Mouse (Mus musculus) stomach, embryonic 14.5 days (tissue): Measurements from ENCODE around the gene Crispld2. TPM values are rescaled to one million over a fixed set of nuclear protein-coding genes. Genes with fewer than 3 reads are reported as not detected.
A peak's percentile ranks its signal among the peaks of the same experiment; 100 is the strongest.

Source experiments
- ATAC-seq: fragments of 200-750 bp; cut with Nextera tagmentation; 2 replicates; pipeline ENCODE4 v1.8.0; 2017; ENCODE audit warnings: low read depth, moderate TSS enrichment; ENCODE audit not compliant: insufficient number of reproducible peaks, insufficient read depth, low FRiP score
- H3K27ac ChIP-seq: fragments of 300-500 bp; sonication (generic); 2 replicates; pipeline ENCODE4 v1.5.1; 2014; ENCODE audit warnings: mild to moderate bottlenecking, low read length, moderate library complexity, mixed read lengths
- H3K27me3 ChIP-seq: fragments of 300-500 bp; sonication (generic); 2 replicates; pipeline ENCODE4 v1.6.1; 2014; ENCODE audit warnings: low read length, control low read depth, mixed read lengths; ENCODE audit not compliant: control insufficient read depth, insufficient read depth
- H3K36me3 ChIP-seq: fragments of 300-500 bp; sonication (generic); 2 replicates; pipeline ENCODE4 v1.6.1; 2014; ENCODE audit warnings: mild to moderate bottlenecking, control low read depth, low read length, moderate library complexity, mixed read lengths; ENCODE audit not compliant: control insufficient read depth, insufficient read depth
- H3K4me1 ChIP-seq: fragments of 300-500 bp; sonication (generic); 2 replicates; pipeline ENCODE4 v1.6.1; 2014; ENCODE audit warnings: low read length, control low read depth, mixed read lengths; ENCODE audit not compliant: control insufficient read depth, insufficient read depth
- H3K4me2 ChIP-seq: fragments of 300-500 bp; sonication (generic); replicated peaks from 2 replicates; pipeline ENCODE4 v1.6.1; 2014; ENCODE audit warnings: low read depth, low read length, control low read depth
- H3K4me3 ChIP-seq: fragments of 300-500 bp; sonication (generic); 2 replicates; pipeline ENCODE4 v1.5.1; 2014; ENCODE audit warnings: low read depth, low read length, control low read depth
- H3K9ac ChIP-seq: fragments of 300-500 bp; sonication (generic); replicated peaks from 2 replicates; pipeline ENCODE4 v1.6.1; 2014; ENCODE audit warnings: low read depth, mild to moderate bottlenecking, control low read depth, low read length, moderate library complexity, mixed read lengths
- H3K9me3 ChIP-seq: fragments of 300-500 bp; sonication (generic); 2 replicates; pipeline ENCODE4 v1.6.1; 2016; ENCODE audit warnings: low read depth, low read length, control low read depth; ENCODE audit not compliant: control insufficient read depth
- WGBS: fragments of 180-500 bp; shearing (Covaris S2); extraction: QIAGEN DNeasy Blood & Tissue Kit; methylation state at CpG from one replicate; pipeline ENCODE4 v1.1.7; 2014; 5-methylcytosine and 5-hydroxymethylcytosine counted together
- polyA plus RNA-seq: library from polyadenylated mRNA; unstranded; fragments of >200 nt; fragmentation: Nextera tagmentation; extraction: Ambion mirVana; gene quantifications from 2 replicates; pipeline ENCODE4 v1.2.1, GENCODE M21; 2014

The Crispld2 gene
- polyA plus RNA-seq, 1 experiment from 2014 or later = 29.1 TPM

GRCm38 (mm10) chr8:120004154-120004702 lies 12.0 kb downstream of the Crispld2 start:
- Histone ChIP-seq H3K9ac (no peak overlapping the region), H3K4me3 (no peak overlapping the region), H3K9me3 (no peaks in the 10 kb centered on the region), H3K36me3 (no peaks in the 10 kb centered on the region), H3K27me3 (no peaks in the 10 kb centered on the region), H3K4me1 (peaks cover 33% of the 10 kb centered on the region), H3K4me2 (no peak overlapping the region), H3K27ac (peak overlapping the region; percentile 92)
- ATAC-seq = peak; percentile 73; the same call in 1 of the 2 replicates
- WGBS = 13% methylated on average over 14 of the region's 14 CpGs

- WGBS = 16% methylated on average over 2 of the region's 2 CpGs
- H3K4me2 ChIP-seq = no peak overlapping the region
- H3K4me1 ChIP-seq = peaks cover 33% of the 10 kb centered on the region
These were observed 12.6 kb downstream of the Crispld2 start for GRCm38 (mm10) chr8:120004705-120005381.

DNA sequence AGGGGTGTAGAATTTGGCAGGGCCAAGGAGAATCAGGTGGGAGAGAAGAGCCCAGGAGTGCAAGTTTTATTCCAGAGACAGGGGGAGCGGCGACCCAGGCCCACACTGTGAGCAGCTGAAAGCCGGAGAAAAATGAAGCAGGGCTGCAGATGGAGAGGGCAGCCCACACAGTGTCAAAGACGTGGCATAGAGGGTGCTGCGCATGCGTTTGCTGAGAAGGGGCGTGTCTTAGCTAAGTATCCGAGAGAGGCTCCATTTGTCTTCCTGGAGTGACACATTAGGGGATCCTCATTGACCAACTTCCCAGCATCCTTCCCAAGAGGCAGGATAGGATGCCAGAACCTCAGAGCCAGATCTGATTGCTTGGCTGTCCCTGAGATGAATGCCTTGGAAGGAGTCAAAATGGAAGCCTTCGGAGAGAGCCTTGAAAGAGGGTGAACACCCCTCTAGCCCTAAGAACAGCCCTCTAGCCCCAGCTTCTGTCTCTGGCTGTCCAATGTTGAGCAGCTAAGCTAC lies 14.5 kb downstream of the Crispld2 start:
- H3K27ac ChIP-seq = no peak overlapping the region
- no peak overlapping the region for H3K4me2 ChIP-seq
- 25% methylated on average over 9 of the region's 9 CpGs for WGBS
- no peak overlapping the region for H3K4me3 ChIP-seq
- no peak overlapping the region for H3K9ac ChIP-seq
- no peaks in the 10 kb centered on the region for H3K36me3 ChIP-seq
- ATAC-seq = no peak
- H3K27me3 ChIP-seq = no peaks in the 10 kb centered on the region
- no peaks in the 10 kb centered on the region for H3K9me3 ChIP-seq
- H3K4me1 ChIP-seq = peaks cover 22% of the 10 kb centered on the region

More at GRCm38 (mm10) chr8:120004705-120005381, 12.6 kb downstream of the Crispld2 start:
- Histone ChIP-seq H3K27ac (peak overlapping the region; percentile 92), H3K36me3 (no peaks in the 10 kb centered on the region), H3K9ac (no peak overlapping the region), H3K27me3 (no peaks in the 10 kb centered on the region), H3K4me3 (no peak overlapping the region), H3K9me3 (no peaks in the 10 kb centered on the region)
- 0 out of 2 replicates have a peak, but pooled peaks have one; percentile 1 for ATAC-seq

DNA sequence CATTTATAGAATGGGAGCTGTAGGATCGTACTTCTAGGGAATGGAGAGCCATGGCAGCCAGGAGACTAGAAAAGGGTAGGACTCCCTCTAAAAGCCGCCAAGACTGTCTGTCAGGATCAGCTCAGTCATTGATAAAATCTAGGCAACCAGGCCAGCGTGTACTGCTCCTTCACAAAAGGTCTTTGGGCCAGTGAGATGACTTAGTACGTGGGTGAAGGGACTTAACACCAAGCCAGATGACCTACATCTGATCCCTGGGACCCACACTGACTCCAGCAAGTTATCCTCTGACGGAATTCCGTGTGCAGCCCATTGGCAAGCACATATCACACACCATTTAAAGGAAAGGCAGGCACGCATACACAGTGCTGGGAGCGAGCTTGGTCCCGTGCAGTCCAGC lies 14.9 kb downstream of the Crispld2 start:
- H3K27ac ChIP-seq = no peak overlapping the region
- H3K27me3 ChIP-seq = no peaks in the 10 kb centered on the region
- no peaks in the 10 kb centered on the region for H3K9me3 ChIP-seq
- WGBS = 82% methylated on average over 9 of the region's 9 CpGs
- peaks cover 22% of the 10 kb centered on the region for H3K4me1 ChIP-seq
- no peak for ATAC-seq
- H3K9ac ChIP-seq = no peak overlapping the region
- no peaks in the 10 kb centered on the region for H3K36me3 ChIP-seq
- H3K4me2 ChIP-seq = no peak overlapping the region
- no peak overlapping the region for H3K4me3 ChIP-seq

DNA sequence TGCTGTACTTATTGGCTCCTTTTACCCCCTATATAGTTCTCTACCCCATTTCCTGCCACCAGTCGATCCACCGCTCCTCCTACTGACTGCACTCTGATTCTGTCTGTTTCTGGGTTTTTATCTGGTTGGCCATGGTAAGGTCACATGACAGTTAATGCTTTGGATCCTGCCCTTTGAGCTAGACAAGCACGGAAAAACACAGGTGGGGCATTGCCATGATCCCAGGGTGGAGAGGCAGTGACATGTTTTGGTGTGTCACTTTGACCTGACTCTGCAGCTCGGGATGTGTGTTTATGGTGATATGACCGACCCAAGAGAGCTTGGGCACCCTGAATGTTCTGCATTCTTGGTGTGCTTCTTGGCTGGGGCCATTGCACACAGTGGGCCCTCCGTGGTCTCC lies 17.0 kb downstream of the Crispld2 start:
- 74% methylated on average over 6 of the region's 6 CpGs for WGBS
- Histone ChIP-seq H3K4me2 (no peak overlapping the region), H3K9me3 (no peaks in the 10 kb centered on the region), H3K27me3 (no peaks in the 10 kb centered on the region), H3K27ac (no peak overlapping the region), H3K4me3 (no peak overlapping the region), H3K4me1 (peaks cover 24% of the 10 kb centered on the region), H3K36me3 (no peaks in the 10 kb centered on the region; the same call in 1 of the 2 replicates), H3K9ac (no peak overlapping the region)
- no peak for ATAC-seq

GRCm38 (mm10) chr8:120012491-120012890 lies 20.3 kb downstream of the Crispld2 start:
- Histone ChIP-seq H3K9me3 (no peaks in the 10 kb centered on the region), H3K9ac (no peak overlapping the region), H3K27ac (no peak overlapping the region), H3K4me1 (peaks cover 14% of the 10 kb centered on the region), H3K27me3 (no peaks in the 10 kb centered on the region), H3K4me3 (no peak overlapping the region), H3K36me3 (peaks cover 2% of the 10 kb centered on the region; the same call in 1 of the 2 replicates), H3K4me2 (no peak overlapping the region)
- no peak for ATAC-seq
- WGBS = 80% methylated on average over 8 of the region's 8 CpGs

GRCm38 (mm10) chr8:120012927-120013326 lies 20.7 kb downstream of the Crispld2 start:
- 36% methylated on average over 9 of the region's 9 CpGs for WGBS
- H3K36me3 ChIP-seq = peaks cover 4% of the 10 kb centered on the region; the same call in 1 of the 2 replicates
- peaks cover 14% of the 10 kb centered on the region for H3K4me1 ChIP-seq
- no peaks in the 10 kb centered on the region for H3K9me3 ChIP-seq
- peak; percentile 25; the same call in 1 of the 2 replicates for ATAC-seq
- no peak overlapping the region for H3K4me2 ChIP-seq
- no peak overlapping the region for H3K9ac ChIP-seq
- no peak overlapping the region for H3K27ac ChIP-seq
- no peak overlapping the region for H3K4me3 ChIP-seq
- no peaks in the 10 kb centered on the region for H3K27me3 ChIP-seq

DNA sequence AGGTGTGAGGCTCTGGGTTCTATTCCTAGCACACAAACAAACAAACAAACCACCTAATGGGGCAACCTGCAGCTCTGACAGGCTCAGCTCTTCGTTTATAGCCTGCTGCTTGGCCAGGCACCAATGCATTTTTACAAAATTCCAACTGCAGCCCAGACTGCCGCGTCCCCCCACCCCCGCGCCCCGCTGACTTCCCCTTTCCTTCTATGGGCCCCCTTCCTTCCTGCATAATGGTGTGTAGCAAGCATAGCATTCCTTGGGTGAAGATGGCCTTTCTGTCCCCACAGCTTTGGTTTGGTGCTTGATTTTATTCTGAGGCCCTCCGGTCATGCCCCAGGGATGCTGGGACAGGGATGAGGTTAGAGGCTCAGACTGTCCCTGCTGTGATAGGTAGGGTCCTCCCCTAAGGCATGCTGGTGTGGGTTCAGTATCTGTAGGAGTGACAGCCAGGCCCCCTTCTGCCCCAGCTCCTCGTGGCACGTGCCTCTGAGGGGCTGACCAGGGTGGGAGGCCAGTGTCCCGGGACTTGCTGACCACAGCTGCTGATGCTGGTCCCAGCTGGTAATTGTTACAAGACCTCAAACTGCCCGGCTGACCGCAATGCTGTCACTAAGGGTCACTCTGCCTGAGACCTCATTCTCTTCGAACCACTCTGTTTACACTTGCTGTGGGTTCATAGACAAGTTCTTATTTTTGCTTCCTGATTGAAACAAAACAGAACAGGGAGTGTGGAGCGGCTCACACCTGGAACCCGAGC lies 22.2 kb downstream of the Crispld2 start:
- Histone ChIP-seq H3K36me3 (peaks cover 4% of the 10 kb centered on the region; the same call in 1 of the 2 replicates), H3K4me2 (no peak overlapping the region), H3K27me3 (no peaks in the 10 kb centered on the region), H3K9me3 (no peaks in the 10 kb centered on the region), H3K4me3 (no peak overlapping the region), H3K9ac (no peak overlapping the region), H3K27ac (no peak overlapping the region), H3K4me1 (peaks cover 14% of the 10 kb centered on the region)
- 57% methylated on average over 15 of the region's 15 CpGs for WGBS
- no peak for ATAC-seq
